Mouse (Mus musculus) neural tube, embryonic 13.5 days (tissue): ENCODE results near the gene Gm11032. TPM values are rescaled to one million over a fixed set of nuclear protein-coding genes. Genes with fewer than 3 reads are reported as not detected.

Experiments
- ATAC-seq: fragments of 200-750 bp; cut with Nextera tagmentation; 2 replicates; pipeline ENCODE4 v1.8.0; 2017; ENCODE audit warnings: low read depth, mild to moderate bottlenecking, moderate TSS enrichment, moderate library complexity
- H3K27ac ChIP-seq: fragments of 300-500 bp; sonication (generic); replicated peaks from 2 replicates; pipeline ENCODE4 v1.5.1; 2015; ENCODE audit warnings: moderate library complexity, mild to moderate bottlenecking, inconsistent platforms
- H3K27me3 ChIP-seq: fragments of 300-500 bp; sonication (generic); 2 replicates; pipeline ENCODE4 v1.6.1; 2015; ENCODE audit warnings: mild to moderate bottlenecking, inconsistent platforms
- H3K36me3 ChIP-seq: fragments of 300-500 bp; sonication (generic); 2 replicates; pipeline ENCODE4 v1.6.1; 2015; ENCODE audit warnings: mild to moderate bottlenecking, inconsistent platforms
- H3K4me1 ChIP-seq: fragments of 300-500 bp; sonication (generic); replicated peaks from 2 replicates; pipeline ENCODE4 v1.6.1; 2015; ENCODE audit warnings: inconsistent platforms
- H3K4me2 ChIP-seq: fragments of 300-500 bp; sonication (generic); 2 replicates; pipeline ENCODE4 v1.6.1; 2015; ENCODE audit warnings: inconsistent platforms, mild to moderate bottlenecking, moderate library complexity
- H3K4me3 ChIP-seq: fragments of 300-500 bp; sonication (generic); 2 replicates; pipeline ENCODE4 v1.5.1; 2015; ENCODE audit warnings: mild to moderate bottlenecking, inconsistent platforms
- H3K9ac ChIP-seq: fragments of 300-500 bp; sonication (generic); 2 replicates; pipeline ENCODE4 v1.6.1; 2015; ENCODE audit warnings: moderate library complexity, mild to moderate bottlenecking, inconsistent platforms
- H3K9me3 ChIP-seq: fragments of 300-500 bp; sonication (generic); 2 replicates; pipeline ENCODE4 v1.6.1; 2016; ENCODE audit warnings: inconsistent platforms
- WGBS: fragments of 180-500 bp; shearing (Covaris S2); methylation state at CpG from one replicate; pipeline ENCODE4 v1.1.7; 2015; 5-methylcytosine and 5-hydroxymethylcytosine counted together
- polyA plus RNA-seq: library from polyadenylated mRNA; unstranded; fragments of >200 nt; fragmentation: Nextera tagmentation; extraction: Ambion mirVana; gene quantifications from 2 replicates; pipeline ENCODE4 v1.2.1, GENCODE M21; 2015

Gene Gm11032
- polyA plus RNA-seq, 1 experiment from 2014 or later: not detected

DNA sequence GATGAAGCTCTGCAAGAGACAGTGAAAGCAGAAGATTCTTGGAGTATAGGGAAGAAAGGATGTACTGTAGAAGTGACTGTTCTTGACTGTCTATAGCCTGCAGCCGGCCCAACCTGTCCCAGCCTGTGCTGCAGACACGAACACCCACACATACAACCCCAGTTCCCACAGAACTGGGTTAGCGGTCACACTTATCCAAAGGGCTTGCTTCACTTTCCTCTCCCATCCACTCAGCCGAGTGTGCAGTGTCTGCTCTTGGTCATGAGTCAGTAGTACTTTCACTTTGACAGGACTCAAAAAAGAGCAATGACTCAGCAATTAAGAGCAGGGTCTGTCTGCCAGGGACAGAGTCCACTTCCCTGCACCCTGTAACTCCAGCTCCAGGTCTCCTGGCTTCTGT, 41.5 kb downstream of the Gm11032 start:
- H3K4me1 ChIP-seq: 0 out of 2 replicates have a peak, but pooled peaks cover 7% of the 10 kb centered on the region
- H3K4me2 ChIP-seq: no peak overlapping the region
- H3K36me3 ChIP-seq: peaks cover 64% of the 10 kb centered on the region
- no peak overlapping the region for H3K4me3 ChIP-seq
- no peak overlapping the region for H3K9ac ChIP-seq
- no peaks in the 10 kb centered on the region for H3K9me3 ChIP-seq
- WGBS: 90% methylated on average over 4 of the region's 4 CpGs
- no peak for ATAC-seq
- no peak overlapping the region for H3K27ac ChIP-seq
- H3K27me3 ChIP-seq: no peaks in the 10 kb centered on the region

DNA sequence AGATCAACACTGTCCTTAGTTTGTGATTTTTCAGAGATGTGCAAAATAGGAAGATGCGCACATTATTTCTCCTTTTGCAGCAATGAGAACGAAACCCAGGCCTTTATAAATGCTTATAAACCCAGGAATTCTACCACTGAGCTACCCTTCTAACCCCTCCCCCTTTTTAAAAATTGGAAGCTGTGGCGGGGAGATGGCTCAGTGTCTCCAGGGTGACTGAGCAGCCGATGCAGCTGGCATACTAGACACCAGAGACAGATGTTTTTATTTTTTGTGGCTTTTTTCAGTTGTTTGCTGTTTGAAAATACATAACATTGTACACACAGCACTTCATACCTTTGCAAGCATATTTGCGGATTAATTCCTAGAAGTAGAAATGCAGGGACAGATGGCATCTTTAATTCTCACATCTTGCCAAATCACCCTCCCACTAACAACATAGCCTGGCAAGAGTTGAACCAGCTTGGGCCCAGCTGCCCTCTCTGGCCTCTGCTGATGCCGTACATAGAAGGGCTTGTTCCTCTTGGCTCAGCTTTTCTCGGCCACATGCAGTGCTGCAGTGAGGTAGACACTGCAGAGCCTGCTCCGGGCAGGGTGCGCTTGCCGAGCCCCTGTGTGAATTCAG, 42.1 kb downstream of the Gm11032 start:
- Histone ChIP-seq H3K4me1 (0 out of 2 replicates have a peak, but pooled peaks cover 7% of the 10 kb centered on the region), H3K36me3 (peaks cover 61% of the 10 kb centered on the region), H3K9me3 (no peaks in the 10 kb centered on the region), H3K4me2 (no peak overlapping the region), H3K27me3 (no peaks in the 10 kb centered on the region), H3K27ac (0 out of 2 replicates have a peak overlapping the region, but pooled peaks have one; percentile 34), H3K9ac (no peak overlapping the region), H3K4me3 (no peak overlapping the region)
- no peak for ATAC-seq
- WGBS: 82% methylated on average over 10 of the region's 10 CpGs

DNA sequence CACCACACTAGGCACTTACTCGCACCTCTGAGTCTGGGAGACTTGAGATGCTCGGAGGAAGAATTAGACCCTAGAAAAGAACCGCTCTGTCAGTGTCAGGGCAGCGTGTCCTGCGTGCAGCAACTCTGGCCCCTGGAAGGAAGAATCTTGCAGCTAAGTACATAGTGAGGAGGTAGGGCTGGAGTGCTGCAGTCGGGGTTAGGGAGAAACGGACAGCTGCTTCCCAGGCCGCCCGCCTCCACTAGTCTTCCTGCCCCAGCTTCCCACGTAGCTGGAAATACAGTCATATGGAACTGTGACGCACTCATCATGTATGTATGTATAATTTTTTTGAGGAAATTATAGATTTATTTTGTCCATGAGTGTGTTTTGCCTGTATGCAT, 42.6 kb downstream of the Gm11032 start:
- WGBS: 91% methylated on average over 11 of the region's 11 CpGs
- Histone ChIP-seq H3K9me3 (no peaks in the 10 kb centered on the region), H3K4me1 (0 out of 2 replicates have a peak, but pooled peaks cover 7% of the 10 kb centered on the region), H3K4me2 (no peak overlapping the region), H3K27me3 (no peaks in the 10 kb centered on the region), H3K27ac (0 out of 2 replicates have a peak overlapping the region, but pooled peaks have one; percentile 34), H3K9ac (no peak overlapping the region), H3K4me3 (no peak overlapping the region), H3K36me3 (peaks cover 66% of the 10 kb centered on the region)
- ATAC-seq: no peak

Other genes starting within 250 kb of the Gm11032 start
- gene Hormad2, start 179.0 kb upstream of the Gm11032 start, polyA plus RNA-seq: 0.17 TPM in 1 of 2 replicates, not detected in the other
- gene Mtmr3, start 25.2 kb upstream of the Gm11032 start, polyA plus RNA-seq: 28.1 and 33.4 TPM in 2 replicates
- 22.3 and 23.7 TPM in 2 replicates for gene Ascc2, start 17.7 kb downstream of the Gm11032 start, polyA plus RNA-seq
- gene Uqcr10, start 84.3 kb downstream of the Gm11032 start, polyA plus RNA-seq: 595 and 628 TPM in 2 replicates
- gene Zmat5, start 84.6 kb downstream of the Gm11032 start, polyA plus RNA-seq: 61.5 and 72.6 TPM in 2 replicates
- gene Cabp7, start 126.7 kb downstream of the Gm11032 start, polyA plus RNA-seq: 2.7 and 3.3 TPM in 2 replicates
- gene Nf2, start 229.5 kb downstream of the Gm11032 start, polyA plus RNA-seq: 70.2 and 75.8 TPM in 2 replicates